Mouse (Mus musculus): ENCODE data around the gene Npas4. TPM values are rescaled to one million over a fixed set of nuclear protein-coding genes. Genes with fewer than 3 reads are reported as not detected.
"Not testable (repeated sequence)": the region's sequence is repeated elsewhere in the genome, so short reads cannot be mapped to it uniquely, and the experiment has no call there.

The Npas4 gene
- polyA plus RNA-seq, 1 experiment from 2014 or later: 0.09 TPM

- H3K27ac ChIP-seq (ENCODE audit: low read length): no peak overlapping the region
- 67% methylated on average over 2 of the region's 2 CpGs for WGBS
- no peak overlapping the region for H3K4me3 ChIP-seq (ENCODE audit: low read length)
- no peak overlapping the region for H3K4me2 ChIP-seq (ENCODE audit: low read depth, low read length)
- peaks cover 14% of the 10 kb centered on the region for H3K4me1 ChIP-seq (ENCODE audit: control insufficient read depth, insufficient read depth, low read length)
- H3K36me3 ChIP-seq (ENCODE audit: control insufficient read depth, insufficient read depth): no peaks in the 10 kb centered on the region
- ATAC-seq (replicated peaks; ENCODE audit: extremely low read depth, insufficient read depth, low FRiP score): no peak
- no peak overlapping the region for H3K9ac ChIP-seq (ENCODE audit: low read length)
- no peaks in the 10 kb centered on the region for H3K9me3 ChIP-seq (replicated peaks; ENCODE audit: control insufficient read depth, low read length)
- H3K27me3 ChIP-seq (ENCODE audit: control insufficient read depth, insufficient read depth, low read length): no peaks in the 10 kb centered on the region
Measured at GRCm38 (mm10) chr19:5021416-5021815, 31.3 kb upstream of the Npas4 start.

- WGBS: 70% methylated on average over 3 of the region's 3 CpGs
- no peak for ATAC-seq (replicated peaks; ENCODE audit: extremely low read depth, insufficient read depth, low FRiP score)
Measured at GRCm38 (mm10) chr19:5018191-5018590, 28.1 kb upstream of the Npas4 start.

GRCm38 (mm10) chr19:5017611-5018010 lies 27.5 kb upstream of the Npas4 start:
- 0 out of 2 replicates have a peak overlapping the region, but pooled peaks have one; percentile 16 for H3K27ac ChIP-seq (ENCODE audit: low read length)
- H3K9me3 ChIP-seq (replicated peaks; ENCODE audit: control insufficient read depth, low read length): no peaks in the 10 kb centered on the region
- no peaks in the 10 kb centered on the region for H3K36me3 ChIP-seq (ENCODE audit: control insufficient read depth, insufficient read depth)
- H3K4me1 ChIP-seq (ENCODE audit: control insufficient read depth, insufficient read depth, low read length): peaks cover 22% of the 10 kb centered on the region
- H3K4me2 ChIP-seq (ENCODE audit: low read depth, low read length): no peak overlapping the region
- no peak overlapping the region for H3K9ac ChIP-seq (ENCODE audit: low read length)
- H3K4me3 ChIP-seq (ENCODE audit: low read length): no peak overlapping the region
- H3K27me3 ChIP-seq (ENCODE audit: control insufficient read depth, insufficient read depth, low read length): no peaks in the 10 kb centered on the region
- ATAC-seq (replicated peaks; ENCODE audit: extremely low read depth, insufficient read depth, low FRiP score): no peak
- 72% methylated on average over 4 of the region's 4 CpGs for WGBS

More at GRCm38 (mm10) chr19:5018191-5018590, 28.1 kb upstream of the Npas4 start:
- Histone ChIP-seq H3K4me3 (ENCODE audit: low read length) (no peak overlapping the region), H3K9me3 (replicated peaks; ENCODE audit: control insufficient read depth, low read length) (no peaks in the 10 kb centered on the region), H3K9ac (ENCODE audit: low read length) (no peak overlapping the region), H3K27ac (ENCODE audit: low read length) (no peak overlapping the region), H3K4me2 (ENCODE audit: low read depth, low read length) (no peak overlapping the region), H3K4me1 (ENCODE audit: control insufficient read depth, insufficient read depth, low read length) (peaks cover 22% of the 10 kb centered on the region), H3K27me3 (ENCODE audit: control insufficient read depth, insufficient read depth, low read length) (no peaks in the 10 kb centered on the region), H3K36me3 (ENCODE audit: control insufficient read depth, insufficient read depth) (no peaks in the 10 kb centered on the region)

GRCm38 (mm10) chr19:5016782-5017181 lies 26.7 kb upstream of the Npas4 start:
- Histone ChIP-seq H3K27me3 (ENCODE audit: control insufficient read depth, insufficient read depth, low read length) (no peaks in the 10 kb centered on the region), H3K9ac (ENCODE audit: low read length) (peak overlapping the region; percentile 65), H3K27ac (ENCODE audit: low read length) (peak overlapping the region; percentile 99), H3K4me1 (ENCODE audit: control insufficient read depth, insufficient read depth, low read length) (peaks cover 22% of the 10 kb centered on the region), H3K9me3 (replicated peaks; ENCODE audit: control insufficient read depth, low read length) (no peaks in the 10 kb centered on the region), H3K4me2 (ENCODE audit: low read depth, low read length) (peak overlapping the region; percentile 58), H3K36me3 (ENCODE audit: control insufficient read depth, insufficient read depth) (no peaks in the 10 kb centered on the region), H3K4me3 (ENCODE audit: low read length) (no peak overlapping the region)
- peak; percentile 47; the same call in 1 of the 2 replicates for ATAC-seq (replicated peaks; ENCODE audit: extremely low read depth, insufficient read depth, low FRiP score)
- WGBS: 20% methylated on average over 12 of the region's 12 CpGs

GRCm38 (mm10) chr19:5016221-5016742 lies 26.2 kb upstream of the Npas4 start:
- peak; percentile 93 for ATAC-seq (replicated peaks; ENCODE audit: extremely low read depth, insufficient read depth, low FRiP score)
- Histone ChIP-seq H3K27me3 (ENCODE audit: control insufficient read depth, insufficient read depth, low read length) (no peaks in the 10 kb centered on the region), H3K9ac (ENCODE audit: low read length) (peak overlapping the region; percentile 65), H3K4me2 (ENCODE audit: low read depth, low read length) (peak overlapping the region; percentile 58), H3K27ac (ENCODE audit: low read length) (peak overlapping the region; percentile 99), H3K4me1 (ENCODE audit: control insufficient read depth, insufficient read depth, low read length) (peaks cover 22% of the 10 kb centered on the region), H3K9me3 (replicated peaks; ENCODE audit: control insufficient read depth, low read length) (no peaks in the 10 kb centered on the region), H3K4me3 (ENCODE audit: low read length) (no peak overlapping the region), H3K36me3 (ENCODE audit: control insufficient read depth, insufficient read depth) (no peaks in the 10 kb centered on the region)
- WGBS: 15% methylated on average over 10 of the region's 10 CpGs

DNA sequence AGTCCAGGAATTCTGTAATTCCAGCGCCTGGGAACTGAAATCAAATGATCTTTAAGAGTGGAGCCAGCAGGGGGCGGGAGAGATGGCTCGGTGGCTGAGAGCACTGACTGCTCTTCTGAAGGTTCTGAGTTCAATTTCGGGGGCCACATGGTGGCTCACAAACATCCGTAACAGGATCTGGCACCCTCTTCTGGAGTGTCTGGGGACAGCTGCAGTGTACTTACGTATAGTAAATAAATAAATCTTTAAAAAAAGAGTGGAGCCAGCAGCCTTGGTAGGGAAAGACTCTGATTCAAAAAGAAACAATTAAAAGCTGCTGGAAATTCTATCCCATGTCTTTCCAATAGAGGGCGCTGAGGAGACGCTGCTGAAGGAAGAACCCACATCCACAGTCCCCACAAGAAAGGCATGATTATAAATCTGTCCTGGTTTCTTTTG lies 24.9 kb upstream of the Npas4 start:
- Histone ChIP-seq H3K36me3 (ENCODE audit: control insufficient read depth, insufficient read depth) (no peaks in the 10 kb centered on the region), H3K4me1 (ENCODE audit: control insufficient read depth, insufficient read depth, low read length) (peaks cover 22% of the 10 kb centered on the region), H3K9me3 (replicated peaks; ENCODE audit: control insufficient read depth, low read length) (no peaks in the 10 kb centered on the region), H3K27me3 (ENCODE audit: control insufficient read depth, insufficient read depth, low read length) (no peaks in the 10 kb centered on the region), H3K9ac (ENCODE audit: low read length) (no peak overlapping the region), H3K27ac (ENCODE audit: low read length) (peak overlapping the region; percentile 99), H3K4me3 (ENCODE audit: low read length) (no peak overlapping the region), H3K4me2 (ENCODE audit: low read depth, low read length) (no peak overlapping the region)
- no peak for ATAC-seq (replicated peaks; ENCODE audit: extremely low read depth, insufficient read depth, low FRiP score)
- 23% methylated on average over 8 of the region's 8 CpGs for WGBS

DNA sequence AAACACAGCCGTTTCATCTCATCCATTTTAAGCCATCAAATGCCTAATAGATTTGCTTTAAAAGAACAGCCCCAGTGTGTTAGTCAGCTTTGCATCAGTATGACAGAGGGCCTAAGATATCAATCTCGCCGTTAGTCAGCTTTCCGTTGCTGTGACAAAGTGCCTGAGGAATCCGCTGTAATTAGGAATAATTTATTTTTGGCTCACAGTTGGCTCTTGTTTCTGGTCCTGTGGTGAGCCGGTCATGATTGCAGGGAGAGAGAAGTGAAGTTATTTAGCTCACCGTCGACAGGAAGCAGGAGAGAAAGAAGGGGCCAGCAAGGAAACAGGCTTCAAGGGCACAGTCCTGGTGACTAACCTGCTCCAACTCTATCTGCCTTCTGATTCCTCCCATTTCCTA lies 23.0 kb upstream of the Npas4 start:
- 36% methylated on average over 8 of the region's 8 CpGs for WGBS
- ATAC-seq (replicated peaks; ENCODE audit: extremely low read depth, insufficient read depth, low FRiP score): no peak
- Histone ChIP-seq H3K27me3 (ENCODE audit: control insufficient read depth, insufficient read depth, low read length) (no peaks in the 10 kb centered on the region), H3K4me2 (ENCODE audit: low read depth, low read length) (no peak overlapping the region), H3K9ac (ENCODE audit: low read length) (no peak overlapping the region), H3K4me3 (ENCODE audit: low read length) (no peak overlapping the region), H3K36me3 (ENCODE audit: control insufficient read depth, insufficient read depth) (no peaks in the 10 kb centered on the region), H3K9me3 (replicated peaks; ENCODE audit: control insufficient read depth, low read length) (no peaks in the 10 kb centered on the region), H3K27ac (ENCODE audit: low read length) (no peak overlapping the region), H3K4me1 (ENCODE audit: control insufficient read depth, insufficient read depth, low read length) (peaks cover 20% of the 10 kb centered on the region)

GRCm38 (mm10) chr19:5004925-5005324 lies 14.8 kb upstream of the Npas4 start:
- H3K9ac ChIP-seq (ENCODE audit: low read length): no peak overlapping the region
- H3K36me3 ChIP-seq (ENCODE audit: control insufficient read depth, insufficient read depth): no peaks in the 10 kb centered on the region
- no peaks in the 10 kb centered on the region; the same call in 1 of the 2 replicates for H3K9me3 ChIP-seq (replicated peaks; ENCODE audit: control insufficient read depth, low read length)
- H3K27ac ChIP-seq (ENCODE audit: low read length): no peak overlapping the region
- peaks cover 5% of the 10 kb centered on the region; the same call in 1 of the 2 replicates for H3K4me1 ChIP-seq (ENCODE audit: control insufficient read depth, insufficient read depth, low read length)
- H3K4me3 ChIP-seq (ENCODE audit: low read length): no peak overlapping the region
- no peak for ATAC-seq (replicated peaks; ENCODE audit: extremely low read depth, insufficient read depth, low FRiP score)
- 56% methylated on average over 4 of the region's 4 CpGs for WGBS
- no peak overlapping the region for H3K4me2 ChIP-seq (ENCODE audit: low read depth, low read length)
- no peaks in the 10 kb centered on the region for H3K27me3 ChIP-seq (ENCODE audit: control insufficient read depth, insufficient read depth, low read length)

- H3K9ac ChIP-seq (ENCODE audit: low read length); H3K27ac ChIP-seq (ENCODE audit: low read length); H3K27me3 ChIP-seq (ENCODE audit: control insufficient read depth, insufficient read depth, low read length); H3K36me3 ChIP-seq (ENCODE audit: control insufficient read depth, insufficient read depth); H3K9me3 ChIP-seq (replicated peaks; ENCODE audit: control insufficient read depth, low read length); H3K4me2 ChIP-seq (ENCODE audit: low read depth, low read length); H3K4me3 ChIP-seq (ENCODE audit: low read length); H3K4me1 ChIP-seq (ENCODE audit: control insufficient read depth, insufficient read depth, low read length); ATAC-seq (replicated peaks; ENCODE audit: extremely low read depth, insufficient read depth, low FRiP score): not testable (repeated sequence)
- WGBS: 38% methylated on average over 2 of the region's 2 CpGs
Measured at GRCm38 (mm10) chr19:5003644-5004043, 13.5 kb upstream of the Npas4 start.

Measured in heart, embryonic 16.5 days (tissue).